Mouse (Mus musculus) ES-Bruce4 (cell line): ENCODE results near the gene Trhr2. TPM values are rescaled to one million over a fixed set of nuclear protein-coding genes. Genes with fewer than 3 reads are reported as not detected.

Experiments used
- H3K27ac ChIP-seq: 2 replicates; pipeline ENCODE4 v1.5.1; 2012; ENCODE audit warnings: low read length, inconsistent platforms; ENCODE audit not compliant: insufficient read depth
- H3K27me3 ChIP-seq: 2 replicates; pipeline ENCODE4 v1.6.1; 2012; ENCODE audit warnings: mild to moderate bottlenecking, low read length, inconsistent platforms; ENCODE audit not compliant: control insufficient read depth, poor library complexity, insufficient read depth, severe bottlenecking
- H3K36me3 ChIP-seq: 2 replicates; pipeline ENCODE4 v1.6.1; 2012; ENCODE audit warnings: inconsistent platforms, mild to moderate bottlenecking, low read length, moderate library complexity; ENCODE audit not compliant: control insufficient read depth, poor library complexity, insufficient read depth, severe bottlenecking
- H3K4me1 ChIP-seq: one replicate; pipeline ENCODE4 v1.8.1; 2011; ENCODE audit warnings: low read length; ENCODE audit not compliant: control insufficient read depth, insufficient read depth
- H3K4me3 ChIP-seq: 2 replicates; pipeline ENCODE4 v1.5.1; 2011; ENCODE audit warnings: low read depth, mild to moderate bottlenecking, low read length
- H3K9ac ChIP-seq: 2 replicates; pipeline ENCODE4 v1.6.1; 2012; ENCODE audit warnings: low read depth, mild to moderate bottlenecking, inconsistent platforms; ENCODE audit not compliant: poor library complexity, severe bottlenecking
- H3K9me3 ChIP-seq: replicated peaks from 2 replicates; pipeline ENCODE4 v1.6.1; 2012; ENCODE audit warnings: mild to moderate bottlenecking, low read length, inconsistent platforms; ENCODE audit not compliant: control insufficient read depth, poor library complexity, insufficient read depth, severe bottlenecking
- CTCF ChIP-seq: IDR thresholded peaks from one replicate; pipeline ENCODE4 v1.8.1; 2011; ENCODE audit warnings: low read depth, low read length
- EP300 ChIP-seq: IDR thresholded peaks from 2 replicates; pipeline ENCODE4 v1.6.1; 2011; ENCODE audit warnings: low read depth, low read length; ENCODE audit not compliant: insufficient read depth
- POLR2A ChIP-seq: IDR thresholded peaks from one replicate; pipeline ENCODE4 v1.8.1; 2011; ENCODE audit warnings: low read length; ENCODE audit not compliant: insufficient read depth
- polyA plus RNA-seq: library from polyadenylated mRNA; stranded (reverse); fragments of >200 nt; gene quantifications from 2 replicates; pipeline ENCODE4 v1.2.4, GENCODE M21; 2011; ENCODE audit warnings: low read depth; ENCODE audit not compliant: missing spikeins, insufficient read depth, insufficient read length

The Trhr2 gene
- polyA plus RNA-seq, 1 experiment, result not detected

DNA sequence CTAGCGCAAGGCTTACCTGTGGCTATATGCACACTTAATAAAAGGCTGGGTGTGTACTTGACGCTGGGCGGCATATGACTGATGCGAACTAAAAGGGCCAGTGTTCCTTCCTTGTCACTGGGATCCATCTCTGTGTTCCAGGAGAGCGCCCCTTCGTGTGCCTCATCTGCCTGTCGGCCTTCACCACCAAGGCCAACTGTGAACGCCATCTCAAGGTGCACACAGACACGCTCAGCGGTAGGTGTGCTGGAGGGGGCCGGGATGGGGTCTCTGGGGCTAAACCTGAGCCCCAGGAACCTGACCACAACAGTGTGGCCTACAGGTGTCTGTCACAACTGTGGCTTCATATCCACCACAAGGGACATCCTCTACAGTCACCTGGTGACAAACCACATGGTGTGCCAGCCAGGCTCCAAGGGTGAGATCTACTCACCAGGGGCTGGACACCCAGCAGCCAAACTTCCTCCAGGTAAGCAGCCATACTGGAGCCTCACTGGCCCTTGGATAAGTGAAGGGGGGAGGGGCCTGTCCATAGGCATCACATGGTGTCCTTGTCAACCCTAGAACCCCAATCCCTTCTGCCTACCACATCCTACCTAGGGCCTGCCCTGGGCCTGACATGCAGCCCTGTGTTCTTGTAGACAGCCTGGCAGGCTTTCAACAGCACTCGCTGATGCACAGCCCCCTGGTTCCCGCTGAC, 25.6 kb downstream of the Trhr2 start:
- Histone ChIP-seq H3K36me3 (no peaks in the 10 kb centered on the region), H3K27ac (no peak overlapping the region), H3K27me3 (peaks cover 4% of the 10 kb centered on the region; the same call in 1 of the 2 replicates), H3K4me3 (no peak overlapping the region), H3K4me1 (no peaks in the 10 kb centered on the region), H3K9ac (no peak overlapping the region), H3K9me3 (no peaks in the 10 kb centered on the region)
- no peak for TF ChIP-seq POLR2A

DNA sequence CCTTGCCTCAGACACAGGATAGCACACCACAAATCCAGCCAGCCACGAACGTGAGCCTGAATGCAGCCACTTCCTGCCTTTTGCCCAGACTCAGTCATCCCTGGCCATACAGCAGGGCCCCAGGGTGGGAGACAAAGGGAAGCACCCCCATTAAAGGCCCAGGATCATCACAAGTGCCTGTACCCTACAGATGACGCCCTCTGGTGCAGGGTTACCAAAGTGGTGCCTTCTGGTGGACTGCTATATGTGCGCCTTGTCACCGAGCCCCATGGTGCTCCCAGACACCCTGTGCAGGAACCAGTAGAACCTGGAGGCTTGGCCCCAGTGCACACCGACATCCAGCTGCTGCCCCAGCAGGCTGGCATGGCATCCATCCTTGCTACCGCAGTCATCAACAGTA, 27.0 kb downstream of the Trhr2 start:
- Histone ChIP-seq H3K9me3 (no peaks in the 10 kb centered on the region), H3K4me1 (no peaks in the 10 kb centered on the region), H3K27me3 (peaks cover 4% of the 10 kb centered on the region; the same call in 1 of the 2 replicates), H3K27ac (no peak overlapping the region), H3K4me3 (no peak overlapping the region), H3K36me3 (no peaks in the 10 kb centered on the region), H3K9ac (no peak overlapping the region)
- TF ChIP-seq CTCF (no peak), POLR2A (no peak), EP300 (no peak)

DNA sequence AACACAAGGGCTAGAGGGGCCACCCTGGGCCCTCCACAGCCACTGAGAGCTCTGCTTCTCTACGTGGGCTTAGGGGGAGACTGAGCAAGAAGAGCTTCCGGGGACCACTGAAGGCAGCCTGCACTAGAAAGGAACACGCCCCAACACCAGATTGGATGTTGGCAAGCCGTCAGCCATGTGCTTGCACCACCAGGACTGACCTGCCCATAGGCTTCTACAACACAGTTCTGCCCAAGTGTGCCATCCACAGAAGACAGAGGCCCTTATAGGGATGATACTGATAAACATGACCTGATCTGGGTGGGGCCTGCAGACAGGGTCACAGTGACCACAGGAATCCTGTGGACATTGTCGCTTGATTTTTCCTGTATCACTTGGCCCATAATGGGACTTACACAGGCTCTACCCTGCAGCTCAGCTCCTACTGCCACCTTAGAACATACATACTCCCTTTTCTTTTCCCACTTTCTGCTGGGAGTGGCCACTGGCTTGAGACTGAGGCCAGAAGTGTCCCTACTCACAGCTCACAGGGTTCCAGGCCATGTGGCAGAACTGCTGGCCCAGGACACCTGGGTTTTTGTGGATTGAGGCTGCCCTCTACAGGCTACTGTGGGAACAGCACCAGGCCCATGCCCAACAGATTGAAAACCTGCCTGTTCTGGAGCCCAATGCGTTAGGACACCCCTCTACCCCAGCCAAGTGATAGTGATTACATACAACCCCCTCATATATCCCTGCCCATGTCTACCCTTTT, 27.6 kb downstream of the Trhr2 start:
- peaks cover 4% of the 10 kb centered on the region; the same call in 1 of the 2 replicates for H3K27me3 ChIP-seq
- H3K4me3 ChIP-seq, result no peak overlapping the region
- no peaks in the 10 kb centered on the region for H3K4me1 ChIP-seq
- H3K36me3 ChIP-seq, result no peaks in the 10 kb centered on the region
- H3K9me3 ChIP-seq, result no peaks in the 10 kb centered on the region
- TF ChIP-seq EP300 (no peak), CTCF (peak; percentile 94), POLR2A (no peak)
- no peak overlapping the region for H3K27ac ChIP-seq
- H3K9ac ChIP-seq, result no peak overlapping the region

DNA sequence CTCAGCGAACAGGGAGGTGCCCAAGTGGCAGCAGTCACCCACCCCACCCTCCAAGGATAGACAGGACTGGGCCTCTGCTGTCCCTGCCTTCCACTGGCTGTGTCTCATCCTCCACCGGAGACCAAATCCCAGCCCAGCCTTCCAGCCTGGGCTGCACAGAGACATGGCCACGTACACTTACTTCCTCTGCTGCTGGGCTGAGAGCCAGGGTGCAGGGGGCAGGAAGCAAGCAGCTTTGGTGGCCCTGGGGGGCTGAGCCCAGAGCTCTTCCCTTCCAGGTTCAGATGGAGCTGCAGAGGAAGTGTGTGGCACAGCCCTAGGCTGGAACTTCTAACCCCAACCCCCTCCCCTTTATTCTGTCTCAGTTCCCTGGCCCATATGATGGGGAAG, 29.4 kb downstream of the Trhr2 start:
- Histone ChIP-seq H3K27ac (no peak overlapping the region), H3K27me3 (no peaks in the 10 kb centered on the region), H3K9me3 (no peaks in the 10 kb centered on the region), H3K4me3 (no peak overlapping the region), H3K4me1 (peaks cover 1% of the 10 kb centered on the region), H3K36me3 (no peaks in the 10 kb centered on the region), H3K9ac (no peak overlapping the region)
- TF ChIP-seq POLR2A (no peak), EP300 (no peak), CTCF (no peak)

DNA sequence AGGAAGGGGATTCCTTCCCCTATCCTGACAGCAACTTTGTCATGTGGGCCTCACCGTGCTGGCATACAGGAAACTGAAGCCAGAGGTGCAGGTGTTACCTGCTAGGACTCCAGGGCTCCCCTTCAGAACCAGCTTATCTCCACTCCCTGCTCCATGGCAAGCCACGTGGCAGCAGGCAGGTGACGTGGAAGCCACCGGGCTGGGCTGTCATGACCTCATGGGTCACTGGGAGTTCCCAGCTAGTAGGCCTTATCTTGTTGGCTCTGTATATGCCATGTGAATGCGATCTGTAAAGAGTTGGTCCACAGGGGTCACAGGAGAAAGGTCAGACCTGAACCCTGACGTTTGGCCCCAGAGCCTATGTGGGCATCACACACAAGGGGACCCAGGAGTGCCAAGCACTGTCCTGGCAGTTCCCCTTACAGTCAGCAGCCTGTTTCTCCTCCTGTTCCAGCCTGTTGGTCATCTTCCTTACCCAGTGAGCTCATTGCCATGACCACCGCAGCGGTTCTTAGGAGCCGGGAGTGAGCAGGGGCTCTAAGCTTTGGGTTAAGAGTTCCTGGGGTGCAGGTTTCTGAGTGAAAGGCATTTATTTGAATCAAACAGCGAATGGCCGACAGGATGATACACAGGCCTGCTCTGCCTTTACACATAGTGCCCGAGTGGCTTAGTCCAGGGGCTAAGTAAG, 30.0 kb downstream of the Trhr2 start:
- TF ChIP-seq CTCF (no peak), EP300 (no peak), POLR2A (no peak)
- no peak overlapping the region for H3K27ac ChIP-seq

More for the DNA sequence above, 30.0 kb downstream of the Trhr2 start:
- Histone ChIP-seq H3K4me3 (no peak overlapping the region), H3K27me3 (no peaks in the 10 kb centered on the region), H3K36me3 (no peaks in the 10 kb centered on the region), H3K4me1 (peaks cover 4% of the 10 kb centered on the region), H3K9ac (no peak overlapping the region), H3K9me3 (no peaks in the 10 kb centered on the region)
